Mouse (Mus musculus) kidney, adult 8-10 months (tissue): Measurements from ENCODE around the gene Dydc1.

Experiments used
- DNase-seq, 2 experiments: peaks; one replicate each; pipeline ENCODE4 v3.0.0; 2022

The Dydc1 gene

DNA sequence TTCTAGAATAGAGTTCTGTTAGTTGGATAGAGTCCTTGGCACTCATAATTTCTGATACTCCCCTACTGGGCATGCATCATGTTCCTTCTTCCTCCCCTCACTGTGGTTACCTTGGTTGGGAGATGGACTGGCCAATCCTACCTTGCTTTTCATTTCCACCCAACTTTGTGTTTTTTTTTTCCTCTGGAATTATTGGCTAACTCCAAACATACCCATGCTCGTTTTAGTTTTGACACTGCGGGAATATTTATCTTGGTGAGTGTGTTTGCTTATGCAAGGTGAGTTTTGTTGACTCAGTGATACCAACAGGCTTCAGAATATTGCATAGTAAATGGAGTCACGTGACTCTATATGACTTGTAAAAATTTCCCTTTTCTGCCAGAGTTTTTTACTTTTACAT lies 28.0 kb downstream of the Dydc1 start:
- no peak for DNase-seq

- no peak for DNase-seq
Observed at GRCm38 (mm10) chr14:41101242-41101641, 28.5 kb downstream of the Dydc1 start.

- DNase-seq: no peak
Observed at GRCm38 (mm10) chr14:41102269-41102668, 29.6 kb downstream of the Dydc1 start.

GRCm38 (mm10) chr14:41104853-41105444 lies 32.2 kb downstream of the Dydc1 start, which contains the start of gene Mat1a:
Gene Mat1a (plus strand): TSS chr14:41105035.
- DNase-seq: no peak

DNA sequence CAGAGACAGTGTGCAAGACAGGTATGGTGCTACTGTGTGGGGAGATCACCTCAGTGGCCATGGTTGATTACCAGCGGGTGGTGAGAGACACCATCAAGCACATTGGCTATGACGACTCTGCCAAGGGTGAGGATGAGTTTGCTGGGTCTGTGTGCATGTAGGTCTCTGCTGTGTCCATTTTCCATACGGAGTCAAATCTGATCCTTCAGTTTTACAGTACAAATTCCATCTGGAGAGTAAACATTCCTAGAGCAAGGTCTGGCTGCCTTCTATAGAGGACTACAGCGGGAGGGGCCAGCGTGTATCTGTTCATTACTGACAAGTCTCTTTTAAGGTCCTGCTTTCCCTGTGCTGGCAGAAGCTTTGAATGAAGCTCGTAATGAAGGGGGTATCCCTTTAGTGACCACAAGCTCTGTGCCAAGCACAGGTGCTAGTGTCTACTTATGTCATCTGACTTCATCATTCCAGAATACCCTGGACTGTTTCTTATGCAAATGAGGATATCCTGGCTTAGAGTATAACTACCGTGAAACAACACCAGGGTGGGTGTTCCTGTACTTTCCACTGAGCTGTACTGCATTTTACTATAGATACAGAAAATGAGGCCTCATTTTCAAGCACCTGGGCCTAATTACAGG lies 38.4 kb downstream of the Dydc1 start:
- no peak for DNase-seq

DNA sequence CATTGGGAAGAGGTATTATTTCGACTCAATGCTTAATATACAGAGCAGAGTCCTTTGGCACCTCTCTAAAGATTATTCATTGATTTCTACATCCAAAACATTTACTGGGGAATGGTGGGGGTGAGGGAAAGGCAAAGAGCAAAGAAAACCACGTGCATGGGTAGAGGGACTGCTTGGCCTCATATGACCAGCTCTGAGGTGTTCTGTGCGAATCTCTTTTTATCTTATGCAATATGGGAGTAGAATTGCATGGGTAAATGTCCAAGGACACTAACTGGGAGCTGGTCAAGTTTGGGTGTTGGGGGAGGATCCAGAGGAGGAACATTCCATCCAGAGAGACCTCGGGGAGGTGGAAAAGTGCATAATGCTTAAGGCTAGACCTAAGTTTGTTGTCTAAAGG lies 40.2 kb downstream of the Dydc1 start:
- DNase-seq: no peak

DNA sequence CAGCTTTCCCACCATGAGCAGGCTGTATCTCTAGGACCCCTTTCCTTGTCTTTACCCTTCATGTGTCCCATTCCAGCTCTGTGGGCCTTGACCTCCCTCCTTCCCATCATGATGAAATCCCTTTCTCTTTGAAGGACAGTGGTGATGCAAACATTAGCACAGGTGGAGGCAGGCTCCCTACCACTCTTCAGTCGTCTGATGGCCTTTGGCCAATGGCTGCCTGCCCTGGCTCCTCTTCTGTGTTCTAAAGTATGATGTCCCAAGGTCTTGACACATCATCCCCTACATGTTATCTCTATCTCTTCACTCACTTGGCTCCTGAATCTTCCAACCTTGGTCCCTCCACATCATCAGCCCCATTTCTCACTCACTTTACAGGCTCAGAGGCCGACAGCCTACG lies 43.6 kb downstream of the Dydc1 start:
- DNase-seq: no peak

DNA sequence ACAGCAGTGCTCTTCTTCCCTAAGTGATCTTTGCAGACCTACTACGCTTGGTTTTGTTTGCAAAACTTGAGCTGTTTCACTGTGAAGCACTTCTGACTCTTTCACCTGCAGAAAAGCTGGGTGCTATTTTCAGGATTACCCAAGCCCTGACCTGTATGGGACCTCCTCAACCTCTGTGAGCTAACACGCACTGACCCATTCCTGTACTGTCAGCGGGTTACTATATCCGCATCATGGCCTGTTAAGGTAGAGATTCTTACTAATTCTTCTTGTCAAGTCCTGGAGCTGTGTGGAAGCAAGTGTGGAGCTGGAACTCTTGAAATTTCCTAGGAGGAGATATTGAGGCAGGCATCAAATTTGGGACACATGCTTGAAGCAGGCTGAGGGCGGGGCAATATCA lies 52.0 kb downstream of the Dydc1 start:
- DNase-seq: no peak

GRCm38 (mm10) chr14:41127997-41128396 lies 55.3 kb downstream of the Dydc1 start:
- peak; percentile 17 to 61 for DNase-seq

- no peak for DNase-seq
Observed at GRCm38 (mm10) chr14:41131540-41131939, 58.8 kb downstream of the Dydc1 start, which contains the start of gene Sftpa1. Gene Sftpa1 (plus strand): TSS chr14:41131782.

DNA sequence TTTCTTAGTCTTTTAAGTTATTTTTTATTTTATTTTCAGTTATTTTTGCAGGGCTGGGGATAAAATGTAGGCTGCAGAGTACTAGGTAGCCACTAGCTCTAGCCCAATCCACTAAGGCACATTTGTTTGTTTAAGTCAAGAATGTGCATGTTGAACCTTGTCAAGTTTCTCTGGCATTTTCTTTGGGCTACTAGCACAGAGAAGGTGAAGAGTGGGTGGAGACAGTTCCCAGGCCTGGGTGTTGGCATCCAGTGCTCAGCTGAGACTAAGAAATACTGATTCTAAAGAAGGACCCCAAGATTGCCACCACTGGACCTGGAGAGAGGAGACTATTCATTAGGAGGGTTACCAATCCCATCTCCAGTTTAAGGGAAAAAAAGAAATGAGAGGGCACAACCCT lies 64.3 kb downstream of the Dydc1 start:
- no peak for DNase-seq

- DNase-seq: no peak
Observed at GRCm38 (mm10) chr14:41140686-41141085, 68.0 kb downstream of the Dydc1 start.
